Mouse (Mus musculus): ENCODE data around the gene Rac3.
"Not testable (repeated sequence)": the region's sequence is repeated elsewhere in the genome, so short reads cannot be mapped to it uniquely, and the experiment has no call there.

The Rac3 gene

GRCm38 (mm10) chr11:120730331-120730870, 9.1 kb downstream of the Rac3 start:
- no peak for DNase-seq

- DNase-seq = no peak
Observed at GRCm38 (mm10) chr11:120731395-120731794, 10.1 kb downstream of the Rac3 start.

GRCm38 (mm10) chr11:120731858-120732680, 10.8 kb downstream of the Rac3 start, which contains the start of gene Cbr2:
Gene Cbr2, minus strand, starts transcription at chr11:120732114.
- DNase-seq = no peak

GRCm38 (mm10) chr11:120733521-120733920, 12.3 kb downstream of the Rac3 start:
- DNase-seq = no peak

- DNase-seq = no peak
Observed at GRCm38 (mm10) chr11:120736424-120736823, 15.2 kb downstream of the Rac3 start.

GRCm38 (mm10) chr11:120740981-120741380, 19.7 kb downstream of the Rac3 start:
- no peak for DNase-seq

- no peak for DNase-seq
Observed at GRCm38 (mm10) chr11:120744121-120744701, 22.9 kb downstream of the Rac3 start.

GRCm38 (mm10) chr11:120747974-120748373, 26.7 kb downstream of the Rac3 start:
- DNase-seq = no peak

GRCm38 (mm10) chr11:120749430-120749829, 28.2 kb downstream of the Rac3 start:
- DNase-seq = no peak

GRCm38 (mm10) chr11:120751606-120752005, 30.3 kb downstream of the Rac3 start:
- no peak for DNase-seq

GRCm38 (mm10) chr11:120760236-120760635, 39.0 kb downstream of the Rac3 start:
- no peak for DNase-seq

- DNase-seq = no peak
Observed at GRCm38 (mm10) chr11:120761811-120762671, 40.8 kb downstream of the Rac3 start.

- not testable (repeated sequence) for DNase-seq
Observed at GRCm38 (mm10) chr11:120762672-120763041, 41.4 kb downstream of the Rac3 start, which contains the start of gene Hmga1b. Gene Hmga1b, plus strand, starts transcription at chr11:120762794.

GRCm38 (mm10) chr11:120763121-120763999, 42.1 kb downstream of the Rac3 start:
- DNase-seq = not testable (repeated sequence)

- not testable (repeated sequence) for DNase-seq
Observed at GRCm38 (mm10) chr11:120767023-120767422, 45.8 kb downstream of the Rac3 start.

GRCm38 (mm10) chr11:120768206-120768605, 46.9 kb downstream of the Rac3 start:
- no peak for DNase-seq

- DNase-seq = no peak
Observed at GRCm38 (mm10) chr11:120772749-120773148, 51.5 kb downstream of the Rac3 start.
